Mouse (Mus musculus) gastrocnemius, adult 8-10 months (tissue): Measurements from ENCODE around the gene Rac3. TPM values are rescaled to one million over a fixed set of nuclear protein-coding genes. Genes with fewer than 3 reads are reported as not detected.
"Not testable (repeated sequence)": the region's sequence is repeated elsewhere in the genome, so short reads cannot be mapped to it uniquely, and the experiment has no call there.

Experiments used
- DNase-seq, 2 experiments: peaks; one replicate each; pipeline ENCODE4 v3.0.0; 2022; ENCODE audit warnings: low spot score in 2 of 2
- total RNA-seq, 4 experiments: library from RNA; stranded (reverse); gene quantifications; 2 replicates each; pipeline ENCODE4 v1.2.4; 2022

The Rac3 gene
- total RNA-seq, result 1 to 10 TPM in 2 of 4 experiments, under 1 TPM in 2; 0.75 to 1.2 (median 0.89) TPM

- no peak for DNase-seq
Observed at GRCm38 (mm10) chr11:120721124-120722066, at the start of gene Rac3. Gene Rac3, plus strand, starts transcription at chr11:120721470.

GRCm38 (mm10) chr11:120672687-120673593, 48.3 kb upstream of the Rac3 start, which contains the start of gene Aspscr1:
Gene Aspscr1, plus strand, starts transcription at chr11:120672973.
- peak; percentile 94 to 96 for DNase-seq

- no peak for DNase-seq
Observed at GRCm38 (mm10) chr11:120673594-120674122, 47.6 kb upstream of the Rac3 start.

GRCm38 (mm10) chr11:120675875-120676274, 45.4 kb upstream of the Rac3 start:
- not testable (repeated sequence) for DNase-seq

- DNase-seq, result no peak
Observed at GRCm38 (mm10) chr11:120676951-120677350, 44.3 kb upstream of the Rac3 start.

GRCm38 (mm10) chr11:120679909-120680308, 41.4 kb upstream of the Rac3 start:
- no peak for DNase-seq

- no peak for DNase-seq
Observed at GRCm38 (mm10) chr11:120682683-120683082, 38.6 kb upstream of the Rac3 start.

GRCm38 (mm10) chr11:120683536-120683935, 37.7 kb upstream of the Rac3 start:
- no peak for DNase-seq

- peak; percentile 33 to 36 for DNase-seq
Observed at GRCm38 (mm10) chr11:120684086-120684485, 37.2 kb upstream of the Rac3 start.

- DNase-seq, result no peak
Observed at GRCm38 (mm10) chr11:120684660-120685059, 36.6 kb upstream of the Rac3 start.

GRCm38 (mm10) chr11:120686650-120687272, 34.5 kb upstream of the Rac3 start:
- no peak for DNase-seq

GRCm38 (mm10) chr11:120689365-120689764, 31.9 kb upstream of the Rac3 start:
- DNase-seq, result no peak

- no peak for DNase-seq
Observed at GRCm38 (mm10) chr11:120692471-120693011, 28.7 kb upstream of the Rac3 start.

- DNase-seq, result no peak
Observed at GRCm38 (mm10) chr11:120693461-120693860, 27.8 kb upstream of the Rac3 start.

GRCm38 (mm10) chr11:120695184-120695583, 26.1 kb upstream of the Rac3 start:
- no peak for DNase-seq

GRCm38 (mm10) chr11:120695641-120696040, 25.6 kb upstream of the Rac3 start:
- DNase-seq, result no peak

- no peak for DNase-seq
Observed at GRCm38 (mm10) chr11:120696568-120696967, 24.7 kb upstream of the Rac3 start.

- peak; percentile 51 to 63 for DNase-seq
Observed at GRCm38 (mm10) chr11:120697741-120698140, 23.5 kb upstream of the Rac3 start.

GRCm38 (mm10) chr11:120703696-120704454, 17.4 kb upstream of the Rac3 start:
- DNase-seq, result no peak
